Comparison of ENCODE assay signal across 18 mouse cellular contexts in genomic region chr1:153702166-153702852, GRCm38 (mm10). TPM values are rescaled to one million over a fixed set of nuclear protein-coding genes. Genes with fewer than 3 reads are reported as not detected.
A peak's percentile ranks its signal among the peaks of the same experiment; 100 is the strongest.
DNase-seq lines count a peak whose midpoint lies in the region; ATAC-seq and TF ChIP-seq lines count a peak whose summit lies in the region.
"Had no signal": no experiment of that assay in that cellular context is flagged by ENCODE, and none has a peak within 500 bp of the region (broad histone marks: within the 10 kb centered on the region; RNA-seq: fewer than 3 reads in every experiment).

No protein-coding gene starts in this region.

- no peak for TF ChIP-seq CTCF in midbrain, postnatal 0 days (IDR thresholded peaks at IDR 0.05)
- no peak for TF ChIP-seq CTCF in lung, adult 2 months (IDR thresholded peaks at IDR 0.05; ENCODE audit: insufficient read depth, low read length)

- WGBS in forebrain, embryonic 10.5 days = 79% methylated on average over 8 of the region's 8 CpGs
- WGBS in forebrain, embryonic 16.5 days = 73% methylated on average over 8 of the region's 8 CpGs
- 82% methylated on average over 8 of the region's 8 CpGs for WGBS in midbrain, embryonic 10.5 days
- 71% methylated on average over 8 of the region's 8 CpGs for WGBS in midbrain, postnatal 0 days
- 81% methylated on average over 8 of the region's 8 CpGs for WGBS in lung, adult 2 months

- no peak for ATAC-seq in forebrain, embryonic 16.5 days
- no peak for ATAC-seq in midbrain, postnatal 0 days (ENCODE audit: low FRiP score)
- 0 out of 2 replicates have a peak, but pooled peaks have one; percentile 21 for ATAC-seq in megakaryocyte-erythroid progenitor cell, adult 5-6 weeks (replicated peaks; ENCODE audit: low FRiP score, low TSS enrichment, poor library complexity, severe bottlenecking)
- ATAC-seq: lung, postnatal 0 days had no signal

- no peak for DNase-seq in forebrain, embryonic 10.5 days (ENCODE audit: extremely low spot score, low spot score)
- no peak for DNase-seq in midbrain, embryonic 10.5 days (ENCODE audit: low spot score)
- DNase-seq in midbrain, postnatal 0 days (ENCODE audit: low spot score) = no peak
- no peak for DNase-seq in kidney, adult 9 months
- DNase-seq in lung, adult 2 months = no peak
- no peak for DNase-seq in urinary bladder, postnatal 14 days (ENCODE audit: low spot score)
- DNase-seq: cerebellum, postnatal 10 days; gastrocnemius, postnatal 36 days; kidney, adult 2 months; kidney, postnatal 36 days; liver, embryonic 13.5 days; retina, postnatal 1 day; thymus, adult 18-20 months had no signal

- no peak for TF ChIP-seq POLR2A in lung, adult 2 months (IDR thresholded peaks at IDR 0.05; ENCODE audit: borderline replicate concordance, extremely low read depth, low read depth, low read length)

- no peak overlapping the region for H3K4me3 ChIP-seq in forebrain, embryonic 10.5 days
- no peak overlapping the region for H3K4me3 ChIP-seq in forebrain, embryonic 16.5 days (replicated peaks; ENCODE audit: low read length)
- H3K4me3 ChIP-seq in midbrain, embryonic 10.5 days = no peak overlapping the region
- H3K4me3 ChIP-seq in midbrain, postnatal 0 days (ENCODE audit: low read depth, low read length) = no peak overlapping the region
- no peak overlapping the region for H3K4me3 ChIP-seq in lung, adult 2 months (replicated peaks; ENCODE audit: extremely low read depth, low read depth, low read length)
- H3K4me3 ChIP-seq: liver, embryonic 13.5 days had no signal

- no peaks in the 10 kb centered on the region for H3K36me3 ChIP-seq in forebrain, embryonic 10.5 days (replicated peaks)
- H3K36me3 ChIP-seq in forebrain, embryonic 16.5 days (ENCODE audit: control insufficient read depth, insufficient read depth) = no peaks in the 10 kb centered on the region
- no peaks in the 10 kb centered on the region for H3K36me3 ChIP-seq in midbrain, embryonic 10.5 days
- no peaks in the 10 kb centered on the region for H3K36me3 ChIP-seq in midbrain, postnatal 0 days (ENCODE audit: insufficient read depth, low read length)
- H3K36me3 ChIP-seq: liver, embryonic 13.5 days had no signal

- H3K27ac ChIP-seq in forebrain, embryonic 10.5 days = peak overlapping the region; percentile 83
- no peak overlapping the region; the same call in 1 of the 2 replicates for H3K27ac ChIP-seq in forebrain, embryonic 16.5 days (ENCODE audit: low read length)
- peak overlapping the region; percentile 90 for H3K27ac ChIP-seq in midbrain, embryonic 10.5 days (replicated peaks)
- no peak overlapping the region for H3K27ac ChIP-seq in midbrain, postnatal 0 days (ENCODE audit: low read depth, low read length)
- H3K27ac ChIP-seq: liver, embryonic 13.5 days had no signal

- no peak overlapping the region for H3K4me2 ChIP-seq in forebrain, embryonic 16.5 days (ENCODE audit: low read length)
- H3K4me2 ChIP-seq in midbrain, postnatal 0 days (ENCODE audit: low read depth, low read length, poor library complexity, severe bottlenecking) = no peak overlapping the region
- H3K4me2 ChIP-seq: liver, embryonic 13.5 days had no signal

- H3K27me3 ChIP-seq in forebrain, embryonic 10.5 days (ENCODE audit: poor library complexity, severe bottlenecking) = peaks cover 10% of the 10 kb centered on the region; the same call in 1 of the 2 replicates
- H3K27me3 ChIP-seq in forebrain, embryonic 16.5 days (replicated peaks; ENCODE audit: control insufficient read depth, insufficient read depth, low read length) = no peaks in the 10 kb centered on the region
- no peaks in the 10 kb centered on the region; the same call in 1 of the 2 replicates for H3K27me3 ChIP-seq in midbrain, embryonic 10.5 days (ENCODE audit: low read depth, poor library complexity, severe bottlenecking)
- H3K27me3 ChIP-seq in midbrain, postnatal 0 days (ENCODE audit: insufficient read depth, low read length) = no peaks in the 10 kb centered on the region
- H3K27me3 ChIP-seq: liver, embryonic 13.5 days had no signal

- H3K4me1 ChIP-seq in forebrain, embryonic 10.5 days = peaks cover 62% of the 10 kb centered on the region
- peaks cover 20% of the 10 kb centered on the region for H3K4me1 ChIP-seq in forebrain, embryonic 16.5 days (replicated peaks; ENCODE audit: control insufficient read depth, insufficient read depth, low read length)
- peaks cover 69% of the 10 kb centered on the region for H3K4me1 ChIP-seq in midbrain, embryonic 10.5 days
- H3K4me1 ChIP-seq in midbrain, postnatal 0 days (ENCODE audit: insufficient read depth, low read length) = peaks cover 5% of the 10 kb centered on the region
- H3K4me1 ChIP-seq in lung, adult 2 months (ENCODE audit: control insufficient read depth, insufficient read depth, low read length) = no peaks in the 10 kb centered on the region
- H3K4me1 ChIP-seq: liver, embryonic 13.5 days had no signal

- no peak overlapping the region for H3K9ac ChIP-seq in forebrain, embryonic 16.5 days (replicated peaks; ENCODE audit: low read depth, low read length)
- no peak overlapping the region for H3K9ac ChIP-seq in midbrain, postnatal 0 days (replicated peaks; ENCODE audit: low read length, poor library complexity, severe bottlenecking)
- H3K9ac ChIP-seq: liver, embryonic 13.5 days had no signal

- no peaks in the 10 kb centered on the region for H3K9me3 ChIP-seq in forebrain, embryonic 10.5 days
- H3K9me3 ChIP-seq in forebrain, embryonic 16.5 days (ENCODE audit: control insufficient read depth, low read length) = no peaks in the 10 kb centered on the region
- no peaks in the 10 kb centered on the region for H3K9me3 ChIP-seq in midbrain, embryonic 10.5 days (replicated peaks)
- H3K9me3 ChIP-seq in midbrain, postnatal 0 days (ENCODE audit: low read length) = no peaks in the 10 kb centered on the region
- H3K9me3 ChIP-seq: liver, embryonic 13.5 days had no signal

RNA-seq across cellular contexts. Expression of gene Rgs16, which starts 37.8 kb away (rescaled TPM):
- polyA plus RNA-seq in forebrain, embryonic 10.5 days (2016; fragmentation: Nextera tagmentation; extraction: Ambion mirVana) = 26.2 and 31.0 TPM in 2 replicates
- 32.9 and 34.3 TPM in 2 replicates for polyA plus RNA-seq in forebrain, embryonic 16.5 days (2015; fragmentation: Nextera tagmentation; extraction: Ambion mirVana)
- polyA plus RNA-seq in midbrain, embryonic 10.5 days (2016; fragmentation: Nextera tagmentation; extraction: Ambion mirVana) = 31.8 and 39.0 TPM in 2 replicates
- 7.2 and 7.6 TPM in 2 replicates for total RNA-seq in midbrain, postnatal 0 days (2014; rRNA removed)
- polyA plus RNA-seq in midbrain, postnatal 0 days (2015; fragmentation: Nextera tagmentation; extraction: Ambion mirVana) = 9.7 and 10.7 TPM in 2 replicates
- total RNA-seq in megakaryocyte-erythroid progenitor cell, adult 5-6 weeks (2014; fragmentation: Nextera tagmentation) = not detected in 2 replicates
- 0.14 TPM in 1 of 2 replicates, not detected in the other for total RNA-seq in megakaryocyte-erythroid progenitor cell, adult 5-6 weeks (2017)
- polyA plus RNA-seq in lung, adult 2 months (2012; rRNA removed) = 0.71 and 0.76 TPM in 2 replicates
- total RNA-seq: megakaryocyte, adult 5-6 weeks; neutrophil, adult 5-6 weeks had no signal

RNA-seq across cellular contexts. Expression of gene Rnasel, which starts 46.9 kb away (rescaled TPM):
- 7.4 and 7.7 TPM in 2 replicates for polyA plus RNA-seq in forebrain, embryonic 10.5 days (2016; fragmentation: Nextera tagmentation; extraction: Ambion mirVana)
- 40.4 and 42.7 TPM in 2 replicates for polyA plus RNA-seq in forebrain, embryonic 16.5 days (2015; fragmentation: Nextera tagmentation; extraction: Ambion mirVana)
- polyA plus RNA-seq in midbrain, embryonic 10.5 days (2016; fragmentation: Nextera tagmentation; extraction: Ambion mirVana) = 10.1 and 20.3 TPM in 2 replicates
- total RNA-seq in midbrain, postnatal 0 days (2014; rRNA removed) = 22.1 and 29.3 TPM in 2 replicates
- 15.7 and 17.4 TPM in 2 replicates for polyA plus RNA-seq in midbrain, postnatal 0 days (2015; fragmentation: Nextera tagmentation; extraction: Ambion mirVana)
- total RNA-seq in megakaryocyte-erythroid progenitor cell, adult 5-6 weeks (2014; fragmentation: Nextera tagmentation) = 31.0 and 41.1 TPM in 2 replicates
- total RNA-seq in megakaryocyte-erythroid progenitor cell, adult 5-6 weeks (2017) = 31.6 and 50.0 TPM in 2 replicates
- polyA plus RNA-seq in lung, adult 2 months (2012; rRNA removed) = 4.7 and 10.1 TPM in 2 replicates

RNA-seq across cellular contexts. Expression of gene Rgs8, which starts 49.5 kb away (rescaled TPM):
- 9.1 and 9.6 TPM in 2 replicates for polyA plus RNA-seq in forebrain, embryonic 10.5 days (2016; fragmentation: Nextera tagmentation; extraction: Ambion mirVana)
- 16.1 and 22.4 TPM in 2 replicates for polyA plus RNA-seq in forebrain, embryonic 16.5 days (2015; fragmentation: Nextera tagmentation; extraction: Ambion mirVana)
- polyA plus RNA-seq in midbrain, embryonic 10.5 days (2016; fragmentation: Nextera tagmentation; extraction: Ambion mirVana) = 8.3 and 15.1 TPM in 2 replicates
- 40.7 and 68.0 TPM in 2 replicates for total RNA-seq in midbrain, postnatal 0 days (2014; rRNA removed)
- 31.1 and 32.1 TPM in 2 replicates for polyA plus RNA-seq in midbrain, postnatal 0 days (2015; fragmentation: Nextera tagmentation; extraction: Ambion mirVana)
- total RNA-seq in megakaryocyte-erythroid progenitor cell, adult 5-6 weeks (2014; fragmentation: Nextera tagmentation) = not detected in 2 replicates
- not detected in 2 replicates for total RNA-seq in megakaryocyte-erythroid progenitor cell, adult 5-6 weeks (2017)
- 0.01 TPM in 1 of 2 replicates, not detected in the other for polyA plus RNA-seq in lung, adult 2 months (2012; rRNA removed)
- total RNA-seq: megakaryocyte, adult 5-6 weeks; neutrophil, adult 5-6 weeks had no signal

Comparison
In these comparisons a context has a peak if more than half of its experiments do, and no peak if none do; other contexts are left out.
1. H3K27ac ChIP-seq: peak in forebrain, embryonic 10.5 days (single experiment) and midbrain, embryonic 10.5 days (single experiment); none in forebrain, embryonic 16.5 days (single experiment) and midbrain, postnatal 0 days (single experiment).